Mouse (Mus musculus): Measurements from ENCODE around the gene Scyl2. TPM values are rescaled to one million over a fixed set of nuclear protein-coding genes. Genes with fewer than 3 reads are reported as not detected.

Gene Scyl2
- total and polyA plus RNA-seq, 3 experiments, result 15.1 to 17.4 (median 17.2) TPM

- H3K9me3 ChIP-seq (replicated peaks; ENCODE audit: low read length), result no peaks in the 10 kb centered on the region
- H3K27ac ChIP-seq (ENCODE audit: insufficient read depth, low read depth), result no peak overlapping the region
- H3K4me3 ChIP-seq (replicated peaks in 1 of 3; ENCODE audit: low read depth in 2 of 3, low read length in 2 of 3, poor library complexity in 1 of 3), result no peak overlapping the region
- no peak overlapping the region for H3K9ac ChIP-seq (ENCODE audit: insufficient read depth, low read depth)
- H3K4me2 ChIP-seq (ENCODE audit: insufficient read depth, low read depth, poor library complexity, severe bottlenecking), result no peak overlapping the region
- no peak for TF ChIP-seq IRF4 (IDR thresholded peaks at IDR 0.05; ENCODE audit: low read depth, low read length)
- TF ChIP-seq MAFK (IDR thresholded peaks at IDR 0.05; ENCODE audit: insufficient replicate concordance, low read length), result no peak
- peaks cover 2 to 7% of the 10 kb centered on the region in 2 experiments; a peak in 2 of 4 replicates for H3K4me1 ChIP-seq (ENCODE audit: control insufficient read depth in 1 of 2, insufficient read depth in 2 of 2)
- dilution Hi-C loops (cut with MboI; ENCODE audit: extremely low pct_ligation_motif_present, extremely low pct_unique_long_range_greater_than_20kb, low sequenced_read_pairs), result no loop called here
- no peaks in the 10 kb centered on the region for H3K36me3 ChIP-seq (replicated peaks in 1 of 2; ENCODE audit: control insufficient read depth in 1 of 2, insufficient read depth in 1 of 2, low read length in 1 of 2)
- H3K79me2 ChIP-seq (replicated peaks; ENCODE audit: control insufficient read depth, extremely low read depth, insufficient read depth, poor library complexity, severe bottlenecking), result no peaks in the 10 kb centered on the region
- DNase-seq (ENCODE audit: extremely low read depth), result no peak
- H3K27me3 ChIP-seq (replicated peaks), result no peaks in the 10 kb centered on the region
- in situ Hi-C loops (cut with MboI; ENCODE audit: low pct_ligation_motif_present, low pct_unique_long_range_greater_than_20kb, low sequenced_read_pairs), result no loop called here
These were observed 88.8 kb downstream of the Scyl2 start for GRCm38 (mm10) chr10:89597275-89597674.

GRCm38 (mm10) chr10:89595935-89596334 is 90.2 kb downstream of the Scyl2 start:
- Histone ChIP-seq H3K9me3 (replicated peaks; ENCODE audit: low read length) (no peaks in the 10 kb centered on the region), H3K79me2 (replicated peaks; ENCODE audit: control insufficient read depth, extremely low read depth, insufficient read depth, poor library complexity, severe bottlenecking) (no peaks in the 10 kb centered on the region), H3K27ac (ENCODE audit: insufficient read depth, low read depth) (no peak overlapping the region), H3K4me3 (replicated peaks in 1 of 3; ENCODE audit: low read depth in 2 of 3, low read length in 2 of 3, poor library complexity in 1 of 3) (no peak overlapping the region), H3K4me2 (ENCODE audit: insufficient read depth, low read depth, poor library complexity, severe bottlenecking) (no peak overlapping the region), H3K27me3 (replicated peaks) (no peaks in the 10 kb centered on the region), H3K36me3 (replicated peaks in 1 of 2; ENCODE audit: control insufficient read depth in 1 of 2, insufficient read depth in 1 of 2, low read length in 1 of 2) (no peaks in the 10 kb centered on the region), H3K4me1 (ENCODE audit: control insufficient read depth in 1 of 2, insufficient read depth in 2 of 2) (peaks cover 2 to 7% of the 10 kb centered on the region in 2 experiments; a peak in 2 of 4 replicates), H3K9ac (ENCODE audit: insufficient read depth, low read depth) (no peak overlapping the region)
- dilution Hi-C loops (cut with MboI; ENCODE audit: extremely low pct_ligation_motif_present, extremely low pct_unique_long_range_greater_than_20kb, low sequenced_read_pairs), result no loop called here
- TF ChIP-seq IRF4 (IDR thresholded peaks at IDR 0.05; ENCODE audit: low read depth, low read length) (no peak), KAT2A (IDR thresholded peaks at IDR 0.05; ENCODE audit: insufficient replicate concordance, low read length) (no peak), POLR2AphosphoS2 (IDR thresholded peaks at IDR 0.05; ENCODE audit: low read depth, low read length) (no peak), RAD21 (IDR thresholded peaks at IDR 0.05; ENCODE audit: low read depth, low read length) (no peak), NRF1 (IDR thresholded peaks at IDR 0.05; ENCODE audit: low read depth, low read length) (no peak), CHD1 (IDR thresholded peaks at IDR 0.05; ENCODE audit: low read depth, low read length) (no peak), SMC3 (IDR thresholded peaks at IDR 0.05; ENCODE audit: low read depth, low read length) (no peak), TCF12 (IDR thresholded peaks at IDR 0.05; ENCODE audit: low read depth, low read length) (no peak), MAX (IDR thresholded peaks at IDR 0.05; ENCODE audit: low read length) (no peak), MEF2A (IDR thresholded peaks at IDR 0.05; ENCODE audit: borderline replicate concordance, low read depth, low read length) (no peak), UBTF (IDR thresholded peaks at IDR 0.05; ENCODE audit: low read depth, low read length) (no peak), CTCF (conservative IDR thresholded peaks at IDR 0.05 in 1 of 2, IDR thresholded peaks at IDR 0.05 in 1 of 2; ENCODE audit: low read depth in 2 of 2, low read length in 2 of 2) (no peak), GABPA (IDR thresholded peaks at IDR 0.05; ENCODE audit: insufficient replicate concordance, low read depth, low read length) (no peak), SIN3A (IDR thresholded peaks at IDR 0.05; ENCODE audit: low read length) (no peak), CHD2 (IDR thresholded peaks at IDR 0.05; ENCODE audit: low read length) (no peak), MXI1 (IDR thresholded peaks at IDR 0.05; ENCODE audit: low read depth, low read length) (no peak), PAX5 (IDR thresholded peaks at IDR 0.05; ENCODE audit: low read length) (no peak), TBP (conservative IDR thresholded peaks at IDR 0.05; ENCODE audit: low read depth, low read length) (no peak)
- in situ Hi-C loops (cut with MboI; ENCODE audit: low pct_ligation_motif_present, low pct_unique_long_range_greater_than_20kb, low sequenced_read_pairs), result no loop called here
- no peak for DNase-seq (ENCODE audit: extremely low read depth)
